Mouse (Mus musculus): Measurements from ENCODE around the gene Cyp2c23. TPM values are rescaled to one million over a fixed set of nuclear protein-coding genes. Genes with fewer than 3 reads are reported as not detected.

Gene Cyp2c23
- polyA plus RNA-seq, 1 experiment from 2014 or later: not detected

DNA sequence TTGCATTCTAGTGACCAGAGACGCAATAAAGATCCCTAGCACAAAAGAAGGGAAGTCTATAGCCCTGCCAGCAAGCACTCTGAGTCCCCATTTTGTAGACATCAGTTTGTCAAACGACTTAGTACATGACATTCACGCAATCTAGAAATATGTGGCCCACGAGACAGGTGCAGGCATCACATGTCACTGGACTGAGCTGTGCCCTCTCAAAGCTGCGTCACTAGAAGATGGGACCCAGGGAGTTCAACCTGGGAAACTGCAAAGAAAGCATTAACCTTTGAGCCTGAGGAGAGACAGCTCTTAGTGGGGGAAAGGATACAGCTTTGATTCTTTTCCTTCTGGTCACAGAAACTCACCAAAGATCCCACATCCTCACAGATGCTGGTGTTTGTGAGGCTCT, 73.7 kb downstream of the Cyp2c23 start:
- Histone ChIP-seq H3K36me3 (ENCODE audit: control insufficient read depth, insufficient read depth, low read length) (no peaks in the 10 kb centered on the region), H3K9ac (ENCODE audit: low read depth, low read length) (no peak overlapping the region), H3K27me3 (replicated peaks; ENCODE audit: control insufficient read depth, insufficient read depth, low read length) (no peaks in the 10 kb centered on the region), H3K4me3 (ENCODE audit: low read length) (no peak overlapping the region), H3K9me3 (ENCODE audit: control insufficient read depth, low read length) (no peaks in the 10 kb centered on the region), H3K27ac (ENCODE audit: low read depth, low read length) (no peak overlapping the region), H3K4me1 (ENCODE audit: control insufficient read depth, insufficient read depth, low read depth, low read length) (no peaks in the 10 kb centered on the region), H3K4me2 (ENCODE audit: low read length) (no peak overlapping the region)
- no peak for ATAC-seq
- WGBS: 70% methylated on average over 5 of the region's 5 CpGs

Other genes with a start within 250 kb of the Cyp2c23 start
- 0.04 and 0.12 TPM in 2 replicates for gene Abcc2, start 247.0 kb downstream of the Cyp2c23 start, polyA plus RNA-seq (2015; fragmentation: Nextera tagmentation; extraction: Ambion mirVana)
- 8.1 and 8.9 TPM in 2 replicates for gene Dnmbp, start 89.0 kb downstream of the Cyp2c23 start, polyA plus RNA-seq (2015; fragmentation: Nextera tagmentation; extraction: Ambion mirVana)
- 0.26 and 0.70 TPM in 2 replicates for gene Cpn1, start 42.7 kb downstream of the Cyp2c23 start, polyA plus RNA-seq (2015; fragmentation: Nextera tagmentation; extraction: Ambion mirVana)
- gene Erlin1, start 40.6 kb upstream of the Cyp2c23 start, polyA plus RNA-seq (2015; fragmentation: Nextera tagmentation; extraction: Ambion mirVana): 21.7 and 23.3 TPM in 2 replicates
- gene Chuk, start 78.3 kb upstream of the Cyp2c23 start, polyA plus RNA-seq (2015; fragmentation: Nextera tagmentation; extraction: Ambion mirVana): 54.3 and 57.0 TPM in 2 replicates
- 28.0 TPM in 2 replicates for gene Cwf19l1, start 106.7 kb upstream of the Cyp2c23 start, polyA plus RNA-seq (2015; fragmentation: Nextera tagmentation; extraction: Ambion mirVana)
- 153 and 158 TPM in 2 replicates for gene Bloc1s2, start 117.2 kb upstream of the Cyp2c23 start, polyA plus RNA-seq (2015; fragmentation: Nextera tagmentation; extraction: Ambion mirVana)
- 0.75 and 1.4 TPM in 2 replicates for gene Pkd2l1, start 163.2 kb upstream of the Cyp2c23 start, polyA plus RNA-seq (2015; fragmentation: Nextera tagmentation; extraction: Ambion mirVana)
- 4.9 and 6.6 TPM in 2 replicates for gene Scd3, start 174.1 kb upstream of the Cyp2c23 start, polyA plus RNA-seq (2015; fragmentation: Nextera tagmentation; extraction: Ambion mirVana)

Data from hindbrain, embryonic 16.5 days (tissue).